Mouse (Mus musculus) monocyte, adult 59 days (primary cell): ENCODE data around the gene Gm10428. TPM values are rescaled to one million over a fixed set of nuclear protein-coding genes. Genes with fewer than 3 reads are reported as not detected.

Experiments
- total RNA-seq, 2 experiments: library from RNA; stranded (reverse); gene quantifications; one replicate each; pipeline ENCODE4 v1.2.4; 2023

Gene Gm10428
- total RNA-seq: not detected

GRCm38 (mm10) chr11:62752780-62753179, at the start of gene Gm10428:
Gm10428 (plus strand) TSS chr11:62753100.

GRCm38 (mm10) chr11:62731311-62732021, 21.4 kb upstream of the Gm10428 start, which contains the start of gene Zfp287:
Zfp287 (minus strand) TSS chr11:62731905.

GRCm38 (mm10) chr11:62788935-62789616, 36.2 kb downstream of the Gm10428 start, which contains the start of gene Zfp286:
Zfp286 (minus strand) TSS chr11:62789462.

Other genes with a start within 250 kb of the Gm10428 start
- 1 to 10 TPM; 3.1 to 7.6 TPM for gene Cenpv, start 213.8 kb upstream of the Gm10428 start, total RNA-seq
- gene Ubb, start 201.9 kb upstream of the Gm10428 start, total RNA-seq: 1,000 to 10,000 TPM; 1,257 to 1,613 TPM
- 10 to 100 TPM; 65.2 to 68.1 TPM for gene Trpv2, start 178.6 kb upstream of the Gm10428 start, total RNA-seq
- 1 to 10 TPM; 4.0 to 5.0 TPM for gene Lrrc75a, start 104.6 kb upstream of the Gm10428 start, total RNA-seq
- 10 to 100 TPM; 19.5 to 19.7 TPM for gene Mmgt2, start 104.4 kb upstream of the Gm10428 start, total RNA-seq
- 1 to 10 TPM; 1.7 to 2.4 TPM for gene Zfp287, start 21.2 kb upstream of the Gm10428 start, total RNA-seq
- gene Zfp286, start 36.4 kb downstream of the Gm10428 start, total RNA-seq: 1 to 10 TPM in 1 of 2 experiments, under 1 TPM in 1; 0.97 to 1.1 TPM
- gene Trim16, start 67.1 kb downstream of the Gm10428 start, total RNA-seq: 10 to 100 TPM; 15.6 to 18.3 TPM
- gene Fbxw10, start 94.0 kb downstream of the Gm10428 start, total RNA-seq: 1 to 10 TPM; 1.6 to 1.9 TPM
- gene Tvp23b, start 126.4 kb downstream of the Gm10428 start, total RNA-seq: 10 to 100 TPM; 16.0 to 16.9 TPM
- not detected for gene Cdrt4, start 198.1 kb downstream of the Gm10428 start, total RNA-seq